Mouse (Mus musculus) layer of hippocampus, postnatal 10 days (tissue): ENCODE data around the gene Apoh. TPM values are rescaled to one million over a fixed set of nuclear protein-coding genes. Genes with fewer than 3 reads are reported as not detected.

Source experiments
- DNase-seq, 2 experiments: peaks; one replicate each; pipeline ENCODE4 v3.0.0; 2021; ENCODE audit warnings: low spot score in 2 of 2
- total RNA-seq, 2 experiments: library from RNA; stranded (reverse); gene quantifications; 2 replicates each; pipeline ENCODE4 v1.2.3; 2021

Apoh gene
- total RNA-seq, 2 experiments from 2014 or later: 0.58 TPM; not detected in 1

DNA sequence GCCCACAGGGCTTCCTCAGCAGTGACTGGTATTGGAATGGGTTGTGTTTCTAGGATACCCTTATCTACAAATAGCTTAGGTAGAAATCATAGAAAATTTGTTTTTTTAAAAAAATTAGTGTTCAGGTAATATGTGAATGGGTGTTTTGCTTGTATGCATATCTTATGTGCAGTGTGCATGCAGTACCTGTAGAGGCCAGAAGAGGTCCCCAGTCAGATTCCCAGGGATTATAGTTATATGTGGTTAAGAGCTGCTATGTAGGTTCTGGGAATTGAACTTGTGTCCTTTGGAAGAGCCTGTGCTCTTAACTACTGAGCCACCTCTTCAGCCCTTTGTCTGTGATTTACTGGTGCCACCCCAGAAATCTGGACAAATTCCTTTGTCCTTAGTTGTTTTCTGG, 104.0 kb downstream of the Apoh start:
- peak in 1 of 2 experiments; percentile 25 for DNase-seq

DNA sequence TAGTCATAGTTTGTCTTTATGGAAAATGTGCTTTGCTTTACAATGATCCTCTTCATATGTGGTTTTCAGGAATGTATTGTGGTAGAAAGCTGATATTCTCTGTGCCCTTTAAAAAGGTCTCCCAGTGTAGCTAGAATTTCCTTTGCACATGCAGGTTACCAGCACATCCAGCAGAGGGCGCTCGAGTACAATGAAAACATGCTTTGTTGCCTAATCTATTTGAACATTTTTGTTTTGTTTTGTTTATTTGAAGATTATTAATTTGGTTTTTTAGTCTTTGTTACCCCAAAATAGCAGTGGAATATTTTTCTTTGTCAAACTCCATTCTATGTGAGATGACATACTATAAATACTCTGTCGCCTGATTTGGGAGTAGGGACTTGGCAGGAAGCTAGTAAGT, 106.7 kb downstream of the Apoh start:
- peak; percentile 86 to 90 for DNase-seq

GRCm38 (mm10) chr11:108459599-108459998, 116.4 kb downstream of the Apoh start:
- DNase-seq: no peak

Other genes starting within 250 kb of the Apoh start
- gene Prkca, start 574 bp downstream of the Apoh start, total RNA-seq: 100 to 1,000 TPM; 134 to 136 TPM
- 10 to 100 TPM; 16.1 to 19.6 TPM for gene Cep112, start 81.8 kb downstream of the Apoh start, total RNA-seq